Mouse (Mus musculus): ENCODE measurements around the gene 2300002M23Rik.

The 2300002M23Rik gene

DNA sequence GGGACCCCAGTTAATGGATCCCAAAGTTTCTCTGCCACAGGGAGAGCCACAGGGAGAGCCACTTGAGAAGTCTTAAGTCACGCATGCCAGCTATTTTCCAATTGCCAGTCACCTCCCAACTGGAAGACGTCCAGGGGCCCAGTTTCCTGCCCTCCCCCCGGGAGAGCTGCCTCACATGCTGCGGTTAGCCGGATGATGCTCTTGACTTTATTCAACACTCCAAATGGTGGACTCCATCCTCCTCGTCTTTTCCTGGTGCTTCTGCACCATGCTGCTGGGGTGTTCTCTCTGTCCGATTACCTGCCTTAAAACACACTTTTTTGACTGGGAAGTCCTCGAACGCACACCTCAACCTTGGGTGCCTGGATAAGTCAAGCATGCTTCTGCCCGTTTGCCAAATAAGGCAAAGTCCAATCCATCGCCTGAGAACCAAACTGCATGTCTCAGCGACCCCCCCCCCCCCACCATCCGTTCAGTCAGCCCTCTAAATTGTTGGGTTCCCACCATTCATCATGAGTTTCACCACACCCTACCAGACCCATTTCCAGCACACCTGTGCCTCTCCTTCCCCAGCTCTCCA is 11.0 kb upstream of the 2300002M23Rik start:
- DNase-seq (ENCODE audit: low spot score), result no peak

GRCm38 (mm10) chr17:35556812-35557211 is 10.4 kb upstream of the 2300002M23Rik start:
- peak; percentile 71 for DNase-seq (ENCODE audit: low spot score)

DNA sequence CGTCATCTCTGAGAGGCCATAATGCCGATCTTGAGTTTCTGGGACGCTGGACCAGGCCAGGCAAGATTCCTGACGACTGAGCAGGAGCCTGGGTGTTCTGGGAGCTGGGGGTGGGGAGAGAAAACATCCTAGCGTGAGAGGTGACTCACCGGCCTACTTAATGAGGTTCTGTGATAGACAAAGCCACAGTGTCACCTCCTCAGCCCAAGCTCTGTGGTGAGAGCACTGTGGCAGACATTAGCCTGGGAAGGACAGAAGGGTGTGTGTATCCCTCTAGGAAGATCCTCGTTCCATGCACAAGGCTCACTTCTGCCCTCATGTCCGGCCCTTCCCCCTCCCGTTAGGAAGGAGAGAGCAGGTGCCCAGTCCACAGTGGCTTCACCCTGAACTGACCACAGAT is 9.9 kb upstream of the 2300002M23Rik start:
- DNase-seq (ENCODE audit: low spot score), result no peak

DNA sequence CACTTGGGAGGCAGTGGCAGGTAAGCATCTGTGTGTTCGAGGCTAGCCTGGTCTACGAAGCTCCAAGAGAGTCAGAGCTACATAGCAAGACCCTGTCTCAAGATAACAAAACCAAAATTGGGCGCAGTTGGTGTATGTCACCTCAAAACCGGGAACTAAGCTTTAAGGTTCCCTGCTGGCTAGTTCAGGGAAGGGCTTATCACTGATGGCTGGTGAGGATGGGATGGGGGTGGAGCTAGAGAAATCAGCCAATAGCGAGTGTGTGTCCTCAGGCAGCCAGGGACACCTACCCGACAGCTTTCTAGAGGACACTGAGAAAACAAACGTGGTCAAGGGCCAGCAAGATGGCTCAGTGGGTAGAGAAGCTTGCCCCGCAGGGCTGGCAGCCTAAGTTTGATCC is 9.0 kb upstream of the 2300002M23Rik start:
- no peak for DNase-seq (ENCODE audit: low spot score)

DNA sequence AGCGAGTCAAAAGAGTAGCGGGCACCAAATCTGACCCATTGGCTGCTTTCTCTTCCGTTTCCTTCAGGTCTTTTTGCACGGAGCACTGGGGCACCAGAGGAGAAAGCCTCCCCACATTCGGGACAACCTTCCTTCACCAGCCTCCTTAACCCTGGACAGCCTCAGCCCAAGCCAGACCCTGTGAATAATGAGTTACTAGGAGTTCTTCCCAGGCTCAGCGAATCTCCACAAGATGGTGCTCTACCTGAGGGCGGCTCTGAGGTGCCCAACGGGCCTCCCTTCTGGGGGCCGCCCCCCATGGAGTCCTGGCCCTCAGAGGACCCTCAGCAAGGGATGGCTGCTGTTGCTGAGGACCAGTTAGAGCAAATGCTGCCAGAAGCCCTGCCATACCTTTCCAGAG is 517 bp downstream of the 2300002M23Rik start:
- DNase-seq (ENCODE audit: low spot score), result no peak

GRCm38 (mm10) chr17:35569091-35569944 is 2.1 kb downstream of the 2300002M23Rik start:
- DNase-seq (ENCODE audit: low spot score), result peak; percentile 51

DNA sequence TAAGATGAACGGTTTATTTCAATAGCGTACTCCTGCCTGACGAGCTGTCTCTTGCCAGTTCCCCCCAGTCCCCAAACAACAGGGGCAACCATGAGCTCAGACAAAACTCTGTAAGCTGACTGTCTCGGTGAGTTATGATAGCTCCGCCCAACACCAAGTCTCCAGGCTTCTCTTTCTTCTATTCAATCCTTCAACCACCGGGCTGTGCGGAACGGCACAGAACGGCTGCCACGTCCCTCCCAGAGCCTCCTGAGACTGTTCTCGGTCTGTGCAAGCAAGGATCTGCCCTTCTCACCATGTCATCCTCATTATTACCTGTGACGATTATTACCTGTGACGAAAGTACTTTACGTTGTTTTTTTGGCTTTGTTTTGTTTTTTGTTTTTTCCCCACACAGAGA is 3.6 kb downstream of the 2300002M23Rik start:
- DNase-seq (ENCODE audit: low spot score), result no peak

DNA sequence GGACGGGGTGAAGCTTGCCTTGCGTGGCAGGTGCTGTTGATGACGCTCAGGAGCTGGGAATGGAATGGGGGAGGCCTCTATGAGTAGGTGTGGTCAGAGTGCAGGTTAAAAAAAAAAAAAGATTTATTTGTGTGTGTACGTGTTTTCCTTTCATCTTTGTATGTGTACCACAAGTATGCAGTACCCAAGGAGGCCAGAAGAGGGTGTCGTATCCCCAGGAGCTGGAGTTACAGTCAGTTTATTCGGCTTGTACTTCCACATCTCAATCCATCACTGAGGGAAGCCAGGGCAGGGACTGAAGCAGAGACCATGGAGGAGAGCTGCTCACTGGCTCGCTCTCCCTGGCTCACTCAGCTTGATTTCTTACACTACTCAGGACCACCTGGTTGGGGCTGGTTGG is 4.2 kb downstream of the 2300002M23Rik start:
- DNase-seq (ENCODE audit: low spot score), result no peak

GRCm38 (mm10) chr17:35578211-35578610 is 11.0 kb downstream of the 2300002M23Rik start:
- DNase-seq (ENCODE audit: low spot score), result peak; percentile 91

- DNase-seq (ENCODE audit: low spot score), result no peak
These were observed 15.7 kb downstream of the 2300002M23Rik start for GRCm38 (mm10) chr17:35582900-35583299.

GRCm38 (mm10) chr17:35584330-35584937 is 17.2 kb downstream of the 2300002M23Rik start:
- DNase-seq (ENCODE audit: low spot score), result peak; percentile 90

GRCm38 (mm10) chr17:35587291-35587690 is 20.0 kb downstream of the 2300002M23Rik start:
- no peak for DNase-seq (ENCODE audit: low spot score)

DNA sequence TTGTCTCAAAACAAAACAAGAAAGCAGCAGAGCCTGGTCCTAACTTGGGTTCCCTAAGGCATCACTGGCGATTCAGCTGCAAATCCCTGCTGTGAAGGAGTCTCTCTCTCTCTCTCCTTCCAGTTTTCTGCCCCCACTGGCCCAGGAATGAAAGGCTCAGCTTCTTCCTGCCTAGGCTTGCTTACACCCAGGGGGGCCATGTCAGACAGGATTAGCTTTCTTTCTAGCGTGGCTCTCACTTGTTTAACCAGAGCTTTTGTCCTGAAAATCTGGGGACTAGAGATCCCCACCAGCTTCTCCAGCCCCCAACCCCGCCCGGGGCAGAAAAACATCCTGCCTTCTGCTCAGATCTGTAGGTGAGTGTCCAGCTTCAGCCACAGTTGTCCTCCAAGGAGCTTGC is 21.1 kb downstream of the 2300002M23Rik start:
- no peak for DNase-seq (ENCODE audit: low spot score)

DNA sequence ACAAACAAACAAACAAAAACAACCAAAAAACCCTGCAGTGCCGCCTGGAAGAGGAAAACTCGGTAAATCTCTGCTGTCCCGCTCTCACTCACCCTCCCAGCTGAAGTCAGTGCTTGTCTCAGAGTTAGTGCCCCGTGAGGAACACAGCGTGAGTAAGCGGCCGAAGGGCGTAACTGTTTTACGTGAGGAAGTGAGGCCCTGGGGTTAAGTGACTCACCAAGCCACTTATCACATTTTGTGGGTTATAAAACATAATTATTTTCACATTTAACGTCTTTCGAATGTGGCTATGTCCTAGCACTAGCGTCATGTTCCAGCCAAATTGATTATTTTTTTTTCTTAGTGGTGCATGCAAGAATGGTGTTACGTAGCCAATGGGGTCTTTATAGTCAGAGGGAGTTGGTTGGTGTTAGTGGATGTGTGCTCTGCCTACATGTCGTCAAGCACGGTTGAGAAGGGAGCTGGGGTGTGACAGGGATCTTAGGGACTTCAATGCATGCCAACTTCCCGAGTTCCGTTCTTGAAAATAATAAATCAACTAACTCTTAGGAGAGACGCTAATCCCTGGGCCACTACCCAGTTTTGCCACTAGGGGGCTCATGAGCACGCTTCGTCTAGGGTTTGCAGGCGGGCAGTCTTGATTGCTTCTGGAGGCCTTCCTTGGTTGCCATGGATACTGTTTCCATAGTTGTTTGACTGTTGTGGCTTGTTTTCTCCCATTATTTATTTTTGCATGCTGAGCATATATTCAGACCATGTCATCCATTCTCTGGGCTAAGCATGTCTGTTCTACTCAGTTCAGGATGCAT is 23.4 kb downstream of the 2300002M23Rik start:
- peak; percentile 76 for DNase-seq (ENCODE audit: low spot score)

DNA sequence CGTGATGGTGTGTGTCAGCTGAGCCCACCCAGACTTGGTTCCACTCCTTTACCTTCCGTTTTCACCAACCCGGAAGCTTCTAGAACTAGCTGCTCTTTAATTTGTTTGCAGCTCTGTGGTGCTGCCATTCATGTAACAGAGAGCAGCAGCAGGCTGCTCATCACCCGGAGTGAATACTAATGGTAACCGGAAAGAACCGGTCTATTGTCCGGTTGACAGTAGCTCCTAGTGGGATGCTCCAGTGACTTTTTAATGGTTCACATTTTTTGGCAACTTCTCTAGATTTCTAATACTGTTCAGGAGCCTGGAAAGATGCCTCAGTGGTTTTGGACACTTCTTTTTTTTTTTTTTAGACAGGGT is 23.9 kb downstream of the 2300002M23Rik start:
- no peak for DNase-seq (ENCODE audit: low spot score)

DNA sequence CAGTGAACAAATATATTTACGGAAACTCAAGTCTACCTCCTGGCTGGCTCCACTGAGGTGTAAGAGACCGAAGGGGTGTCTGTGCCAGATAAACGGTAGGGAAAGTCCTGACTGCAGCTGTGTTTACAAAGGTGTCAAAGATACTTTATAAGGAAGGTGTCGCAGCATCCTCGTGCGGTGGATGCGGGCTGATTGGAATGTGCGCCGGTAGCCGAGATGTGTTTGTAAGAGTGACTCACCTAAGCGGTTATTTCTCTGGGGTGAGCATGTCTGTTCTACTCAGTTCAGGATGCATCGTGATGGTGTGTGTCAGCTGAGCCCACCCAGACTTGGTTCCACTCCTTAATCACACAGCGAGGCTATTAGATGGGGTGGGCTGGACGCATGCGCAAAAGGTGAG is 24.5 kb downstream of the 2300002M23Rik start:
- no peak for DNase-seq (ENCODE audit: low spot score)

DNA sequence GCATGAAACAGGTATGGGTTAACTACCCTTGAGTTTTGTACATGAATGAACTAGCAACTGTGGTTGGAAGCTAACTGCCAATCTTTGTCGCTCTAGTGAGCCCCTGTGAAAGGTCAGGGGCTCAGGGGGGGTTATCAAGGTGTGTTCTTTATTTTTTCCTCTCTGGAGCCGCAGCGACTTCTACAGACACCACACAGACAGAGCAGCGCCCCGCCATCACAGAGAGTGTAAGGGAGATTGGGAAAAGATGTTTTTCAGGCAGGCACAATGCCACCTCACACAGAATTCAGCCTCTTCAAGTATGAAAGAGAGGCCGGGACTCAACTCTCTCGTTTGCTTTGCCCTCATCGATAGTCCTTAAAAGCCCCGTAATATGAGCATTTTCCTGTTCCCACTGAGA is 24.9 kb downstream of the 2300002M23Rik start:
- DNase-seq (ENCODE audit: low spot score), result no peak

DNA sequence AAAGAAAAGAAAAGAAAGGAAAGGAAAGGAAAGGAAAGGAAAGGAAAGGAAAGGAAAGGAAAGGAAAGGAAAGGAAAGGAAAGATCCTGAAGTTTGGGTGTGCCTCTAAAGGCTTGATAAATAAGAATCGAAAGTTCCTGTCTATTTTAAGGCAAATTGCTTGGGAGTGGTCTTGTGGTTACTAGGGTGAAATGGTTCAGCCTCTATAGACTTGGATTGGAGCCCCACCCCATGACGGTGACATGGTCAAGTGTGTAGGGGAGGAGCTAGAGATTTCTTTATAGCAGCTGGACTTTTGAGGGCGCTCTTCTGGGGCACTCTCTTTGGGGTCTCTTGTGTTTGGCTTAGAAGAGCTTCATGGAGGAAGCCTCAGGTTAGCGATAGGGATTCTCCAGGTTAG is 26.5 kb downstream of the 2300002M23Rik start:
- DNase-seq (ENCODE audit: low spot score), result no peak

GRCm38 (mm10) chr17:35594456-35594855 is 27.2 kb downstream of the 2300002M23Rik start:
- no peak for DNase-seq (ENCODE audit: low spot score)

DNA sequence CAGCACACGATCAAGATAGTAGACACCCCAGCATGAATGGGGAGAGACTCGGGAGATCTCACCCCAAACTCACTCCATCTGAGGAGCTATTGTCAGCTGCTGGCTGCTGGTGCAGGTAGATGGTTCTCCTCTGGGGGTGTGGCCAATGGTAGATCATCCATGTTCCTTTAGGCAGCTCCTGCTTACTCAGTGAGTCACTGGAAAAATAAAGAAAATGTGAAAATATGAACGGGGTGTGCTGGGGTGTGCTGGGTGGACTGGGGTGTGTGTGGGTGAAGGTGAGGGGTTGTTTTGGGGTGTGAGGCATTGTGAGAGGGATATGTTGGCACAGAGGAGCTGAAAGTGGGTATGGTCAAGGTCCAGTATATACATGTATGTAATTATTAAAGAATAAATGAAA is 30.1 kb downstream of the 2300002M23Rik start:
- no peak for DNase-seq (ENCODE audit: low spot score)

DNA sequence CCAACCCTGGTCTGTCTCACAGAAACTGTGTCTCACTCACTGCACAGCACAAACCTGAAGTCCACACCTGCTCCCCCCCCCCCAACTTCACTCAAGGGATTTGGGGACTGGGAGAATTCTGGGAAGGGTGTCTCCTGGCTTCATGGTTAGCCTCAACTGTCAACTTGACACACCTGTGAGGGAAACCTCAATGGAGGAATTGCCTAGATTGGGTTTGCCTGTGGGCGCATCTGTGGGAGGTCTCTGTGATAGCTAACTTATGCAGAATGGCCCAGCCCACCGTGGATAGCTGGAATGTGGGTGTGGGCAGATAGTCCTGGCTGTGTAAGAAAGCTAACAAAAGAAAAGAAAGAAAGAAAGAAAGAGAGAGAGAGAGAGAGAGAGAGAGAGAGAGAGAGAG is 34.0 kb downstream of the 2300002M23Rik start, which contains the start of gene Sfta2:
Gene Sfta2, plus strand, starts transcription at position 301 of the 400 bp plus-strand sequence.
- no peak for DNase-seq (ENCODE audit: low spot score)

DNA sequence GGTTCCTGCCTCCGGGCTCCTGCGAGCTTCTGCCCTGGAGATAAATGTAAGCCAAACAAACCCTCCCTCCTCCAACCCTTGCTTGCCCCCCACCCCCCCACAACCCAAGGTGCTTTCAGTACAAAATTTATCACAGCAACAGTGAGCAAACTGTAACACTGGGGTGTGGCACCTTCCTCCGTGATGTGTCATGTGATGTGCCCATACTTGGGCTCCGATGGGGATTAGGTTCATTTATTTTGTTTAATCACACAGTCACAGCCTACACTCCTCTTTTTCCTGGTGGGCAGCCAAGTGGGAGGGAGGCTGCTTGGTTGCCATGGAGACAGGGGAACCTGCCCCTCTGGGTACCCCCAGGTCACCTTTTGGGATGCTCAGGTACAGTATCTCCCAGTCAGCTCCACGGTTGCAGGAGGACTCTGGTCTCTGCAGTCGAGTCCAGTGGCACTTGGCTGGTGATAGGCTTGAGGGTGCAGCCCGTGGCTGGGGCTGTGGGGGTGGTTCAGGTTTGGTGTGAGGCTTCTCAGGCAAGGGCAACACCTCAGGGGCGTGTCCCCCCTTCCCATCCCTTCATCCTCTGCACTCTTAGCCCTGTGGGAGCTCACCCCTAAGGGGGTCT is 34.6 kb downstream of the 2300002M23Rik start:
- no peak for DNase-seq (ENCODE audit: low spot score)

All from embryo, embryonic 10 days (tissue).